Mouse (Mus musculus): ENCODE results near the gene Ftl1-ps1. TPM values are rescaled to one million over a fixed set of nuclear protein-coding genes. Genes with fewer than 3 reads are reported as not detected.

The Ftl1-ps1 gene
- polyA plus RNA-seq, 1 experiment from 2014 or later: 77.1 TPM

DNA sequence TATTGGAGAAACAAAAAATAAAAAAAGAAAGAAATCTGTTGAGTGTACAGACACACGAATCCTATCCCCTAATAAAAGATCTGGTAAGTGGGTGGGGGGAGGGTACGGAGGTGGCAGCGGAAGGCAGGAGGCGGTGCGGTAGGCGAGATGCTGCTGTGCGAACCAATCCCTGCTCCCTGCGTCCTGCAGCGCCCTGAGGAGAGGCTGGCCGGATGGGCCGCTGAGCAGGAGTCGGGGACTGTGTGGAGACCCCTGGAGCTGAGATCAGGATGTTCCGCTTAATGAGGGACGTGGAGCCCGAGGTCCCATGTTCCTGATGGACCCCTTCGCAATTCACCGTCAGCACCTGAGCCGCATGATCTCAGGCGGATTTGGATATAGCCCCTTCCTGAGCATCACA lies 40.4 kb downstream of the Ftl1-ps1 start:
- no peaks in the 10 kb centered on the region for H3K27me3 ChIP-seq
- no peak overlapping the region for H3K4me2 ChIP-seq
- no peak for ATAC-seq (ENCODE audit: borderline replicate concordance, extremely low read depth, low FRiP score, low TSS enrichment)
- peaks cover 10% of the 10 kb centered on the region; the same call in 1 of the 2 replicates for H3K9me3 ChIP-seq
- no peak overlapping the region for H3K9ac ChIP-seq
- WGBS: 24% methylated on average over 19 of the region's 19 CpGs
- H3K36me3 ChIP-seq: peaks cover 11% of the 10 kb centered on the region; the same call in 1 of the 2 replicates
- no peaks in the 10 kb centered on the region for H3K4me1 ChIP-seq
- H3K4me3 ChIP-seq: no peak overlapping the region
- H3K27ac ChIP-seq: no peak overlapping the region

MicroRNAs encoded within 50 kb of the gene (microRNA counts, 519-probe panel; counts per million panel counts)
- 19.7 counts per million for microRNA mmu-miR-692

Small RNA genes within 50 kb of the gene (microRNA-seq; reads per million reads assigned to microRNA genes)
- gene Mir692-3: not detected

Other genes starting within 250 kb of the Ftl1-ps1 start
- 69.4 and 72.7 TPM in 2 replicates for gene Exoc3, start 191.0 kb upstream of the Ftl1-ps1 start, polyA plus RNA-seq (2015; fragmentation: Nextera tagmentation; extraction: Ambion mirVana)
- 0.54 and 0.87 TPM in 2 replicates for gene Ahrr, start 107.4 kb upstream of the Ftl1-ps1 start, polyA plus RNA-seq (2015; fragmentation: Nextera tagmentation; extraction: Ambion mirVana)
- 128 and 136 TPM in 2 replicates for gene Pdcd6, start 82.1 kb upstream of the Ftl1-ps1 start, polyA plus RNA-seq (2015; fragmentation: Nextera tagmentation; extraction: Ambion mirVana)
- 262 and 281 TPM in 2 replicates for gene Sdha, start 49.4 kb upstream of the Ftl1-ps1 start, polyA plus RNA-seq (2015; fragmentation: Nextera tagmentation; extraction: Ambion mirVana)
- 50.2 and 51.1 TPM in 2 replicates for gene Ccdc127, start 49.4 kb upstream of the Ftl1-ps1 start, polyA plus RNA-seq (2015; fragmentation: Nextera tagmentation; extraction: Ambion mirVana)
- gene Lrrc14b, start 35.7 kb upstream of the Ftl1-ps1 start, polyA plus RNA-seq (2015; fragmentation: Nextera tagmentation; extraction: Ambion mirVana): 0.13 TPM in 1 of 2 replicates, not detected in the other
- gene Zfp72, start 8.9 kb upstream of the Ftl1-ps1 start, polyA plus RNA-seq (2015; fragmentation: Nextera tagmentation; extraction: Ambion mirVana): 5.4 and 5.9 TPM in 2 replicates
- 22.8 and 22.9 TPM in 2 replicates for gene Zfp825, start 94.3 kb downstream of the Ftl1-ps1 start, polyA plus RNA-seq (2015; fragmentation: Nextera tagmentation; extraction: Ambion mirVana)
- gene Erap1, start 239.9 kb downstream of the Ftl1-ps1 start, polyA plus RNA-seq (2015; fragmentation: Nextera tagmentation; extraction: Ambion mirVana): 27.0 and 33.5 TPM in 2 replicates